ENCODE assay signal across 8 mouse cellular contexts in genomic region chr1:105993601-105994209, GRCm38 (mm10). TPM values are rescaled to one million over a fixed set of nuclear protein-coding genes. Genes with fewer than 3 reads are reported as not detected.
A peak's percentile ranks its signal among the peaks of the same experiment; 100 is the strongest.
DNase-seq lines count a peak whose midpoint lies in the region; ATAC-seq lines count a peak whose summit lies in the region.

No protein-coding gene starts in this region.

- H3K36me3 ChIP-seq in megakaryocyte, embryonic 14.5 days (replicated peaks; ENCODE audit: low read length) = peaks cover 9% of the 10 kb centered on the region

- H3K4me1 ChIP-seq in megakaryocyte, embryonic 14.5 days = peaks cover 58% of the 10 kb centered on the region

- H3K9me3 ChIP-seq in megakaryocyte, embryonic 14.5 days = no peaks in the 10 kb centered on the region

- peak; percentile 92 for DNase-seq in ZHBTc4 (ENCODE audit: low read depth, low spot score)
- peak; percentile 80 to 83 for DNase-seq in gastrocnemius, adult 8-10 months (ENCODE audit: low spot score in 2 of 2)
- peak; percentile 89 for DNase-seq in induced T-regulatory cell, adult 2 months (ENCODE audit: low read depth)
- peak; percentile 65 to 78 for DNase-seq in left cerebral cortex, adult 9 months (ENCODE audit: low spot score in 2 of 2)
- peak; percentile 83 to 85 for DNase-seq in right cerebral cortex, adult 2 months (ENCODE audit: low spot score in 2 of 2)
- peak; percentile 43 for DNase-seq in urinary bladder, postnatal 10 days (ENCODE audit: low spot score)

- peak overlapping the region; percentile 99 for H3K4me3 ChIP-seq in megakaryocyte, embryonic 14.5 days (replicated peaks)

- peak; percentile 46 for ATAC-seq in common myeloid progenitor, adult 5-6 weeks (replicated peaks; ENCODE audit: low read depth, poor library complexity, severe bottlenecking)

- H3K27me3 ChIP-seq in megakaryocyte, embryonic 14.5 days (replicated peaks) = no peaks in the 10 kb centered on the region

RNA-seq across cellular contexts. Expression of gene Zcchc2, which starts 3.5 kb away (rescaled TPM):
- total RNA-seq in common myeloid progenitor, adult 5-6 weeks (2017) = 19.6 and 22.2 TPM in 2 replicates
- total RNA-seq in gastrocnemius, adult 8-10 months (2022) = 10 to 100 TPM in 1 of 4 experiments, 1 to 10 TPM in 3; 7.1 to 13.8 (median 8.9) TPM
- 3.8 and 5.2 TPM in 2 replicates for polyA plus RNA-seq in megakaryocyte, embryonic 14.5 days (2012; ENCODE audit: insufficient read depth, low replicate concordance)

Comparison
In these comparisons a context has a peak if more than half of its experiments do, and no peak if none do; other contexts are left out.
1. Peak in every context shown above with its lines: DNase-seq, ATAC-seq and H3K4me3 ChIP-seq.